Comparison of ENCODE assay signal across 20 mouse cellular contexts in genomic region chr8:103292896-103293295, GRCm38 (mm10).
DNase-seq lines count a peak whose midpoint lies in the region; ATAC-seq lines count a peak whose summit lies in the region.
"Had no signal": no experiment of that assay in that cellular context is flagged by ENCODE, and none has a peak within 500 bp of the region (broad histone marks: within the 10 kb centered on the region; RNA-seq: fewer than 3 reads in every experiment).

No protein-coding gene starts in this region.

- H3K4me3 ChIP-seq in embryonic facial prominence, embryonic 10.5 days: no peak overlapping the region
- H3K4me3 ChIP-seq: erythroblast, embryonic 14.5 days; forebrain, embryonic 15.5 days; heart, adult 2 months; heart, embryonic 15.5 days; hindbrain, embryonic 13.5 days had no signal

- H3K27ac ChIP-seq in embryonic facial prominence, embryonic 10.5 days (replicated peaks): 0 out of 2 replicates have a peak overlapping the region, but pooled peaks have one; percentile 32
- H3K27ac ChIP-seq: forebrain, embryonic 15.5 days; heart, adult 2 months; heart, embryonic 15.5 days; hindbrain, embryonic 13.5 days; hindbrain, postnatal 0 days had no signal

- 53% methylated on average over 2 of the region's 2 CpGs for WGBS in embryonic facial prominence, embryonic 10.5 days

- H3K27me3 ChIP-seq in embryonic facial prominence, embryonic 10.5 days (replicated peaks; ENCODE audit: low read depth, poor library complexity, severe bottlenecking): peaks cover 10% of the 10 kb centered on the region; the same call in 1 of the 2 replicates
- H3K27me3 ChIP-seq: forebrain, embryonic 15.5 days; heart, embryonic 15.5 days had no signal

- no peaks in the 10 kb centered on the region for H3K36me3 ChIP-seq in embryonic facial prominence, embryonic 10.5 days (replicated peaks)
- H3K36me3 ChIP-seq: forebrain, embryonic 15.5 days; heart, embryonic 15.5 days; hindbrain, embryonic 13.5 days had no signal

- no peaks in the 10 kb centered on the region for H3K9me3 ChIP-seq in embryonic facial prominence, embryonic 10.5 days
- H3K9me3 ChIP-seq: forebrain, embryonic 15.5 days; heart, embryonic 15.5 days; hindbrain, embryonic 13.5 days had no signal

- no peak for DNase-seq in cerebellum, postnatal 36 days
- DNase-seq in NIH3T3 (ENCODE audit: low read depth): peak; percentile 88
- DNase-seq in embryonic facial prominence, embryonic 10.5 days (ENCODE audit: low spot score): no peak
- peak; percentile 10 for DNase-seq in retina, embryonic 14.5 days (ENCODE audit: low spot score)
- DNase-seq in left cerebral cortex, adult 18-20 months (ENCODE audit: low spot score in 2 of 2): no peak
- DNase-seq in cerebellum, adult 9-10 months: no peak
- DNase-seq in left cerebral cortex, adult 8-10 months (ENCODE audit: low spot score in 2 of 2): no peak
- DNase-seq: adrenal gland, postnatal 10 days; cerebellum, adult 18-20 months; cerebellum, postnatal 10 days; embryo, embryonic 11 days; gastrocnemius, postnatal 14 days; heart, adult 2 months; heart, postnatal 14 days had no signal

- 0 out of 2 replicates have a peak, but pooled peaks have one; percentile 26 for ATAC-seq in cerebellum, adult (ENCODE audit: insufficient number of reproducible peaks, low FRiP score, low TSS enrichment)
- ATAC-seq: forebrain, embryonic 15.5 days; hindbrain, postnatal 0 days had no signal

- peaks cover 17% of the 10 kb centered on the region for H3K4me1 ChIP-seq in embryonic facial prominence, embryonic 10.5 days
- H3K4me1 ChIP-seq: heart, embryonic 15.5 days had no signal

Comparison
In these comparisons a context has a peak if more than half of its experiments do, and no peak if none do; other contexts are left out.
1. DNase-seq: peak in NIH3T3 (single experiment) and retina, embryonic 14.5 days (single experiment); none in cerebellum, postnatal 36 days (0 of 2), embryonic facial prominence, embryonic 10.5 days (single experiment), left cerebral cortex, adult 18-20 months (0 of 2), cerebellum, adult 9-10 months (single experiment) and left cerebral cortex, adult 8-10 months (0 of 2).